Mouse (Mus musculus): ENCODE measurements around the gene Asna1.

GRCm38 (mm10) chr8:85034764-85035163 is 9.7 kb upstream of the Asna1 start:
- TF ChIP-seq TAL1 (IDR thresholded peaks at IDR 0.05; ENCODE audit: low read length) (no peak), GATA1 (IDR thresholded peaks at IDR 0.05; ENCODE audit: low read length) (no peak)
